Mouse (Mus musculus) brain, embryonic 14.5 days (tissue): ENCODE results near the gene Mfn2. TPM values are rescaled to one million over a fixed set of nuclear protein-coding genes. Genes with fewer than 3 reads are reported as not detected.

ENCODE experiments used
- DNase-seq: peaks from one replicate; pipeline ENCODE4 v3.0.0-alpha.2; 2011; ENCODE audit warnings: low read depth
- CTCF ChIP-seq: fragments of 200-500 bp; IDR thresholded peaks from 2 replicates; pipeline ENCODE4 v1.5.1; 2012; ENCODE audit warnings: inconsistent platforms, mild to moderate bottlenecking, moderate library complexity, borderline replicate concordance; ENCODE audit not compliant: insufficient read depth, insufficient read length; ENCODE audit errors: extremely low read depth
- POLR2A ChIP-seq: fragments of 200-500 bp; IDR thresholded peaks from 2 replicates; pipeline ENCODE4 v1.6.1; 2012; ENCODE audit warnings: mild to moderate bottlenecking, inconsistent platforms, borderline replicate concordance; ENCODE audit not compliant: poor library complexity, insufficient read depth, insufficient read length, severe bottlenecking; ENCODE audit errors: extremely low read depth
- polyA plus RNA-seq: library from polyadenylated mRNA; depleted of rRNA; stranded (reverse); fragments of >200 nt; gene quantifications from 2 replicates; pipeline ENCODE4 v1.2.3, GENCODE M21; 2012; rRNA removed

Gene Mfn2
- 61.7 and 84.6 TPM in 2 replicates for polyA plus RNA-seq

- TF ChIP-seq POLR2A (peak; percentile 51; the same call in 1 of the 2 replicates), CTCF (no peak)
- peak; percentile 97 for DNase-seq
Measured at GRCm38 (mm10) chr4:147904313-147905089, at the start of gene Mfn2. Mfn2 (minus strand) TSS chr4:147904704.

GRCm38 (mm10) chr4:147953590-147953989 is 49.1 kb upstream of the Mfn2 start:
- DNase-seq = peak; percentile 73

GRCm38 (mm10) chr4:147947511-147947910 is 43.0 kb upstream of the Mfn2 start:
- no peak for TF ChIP-seq CTCF
- TF ChIP-seq POLR2A = no peak

More at GRCm38 (mm10) chr4:147953590-147953989, 49.1 kb upstream of the Mfn2 start:
- TF ChIP-seq POLR2A (no peak), CTCF (peak; percentile 59; the same call in 1 of the 2 replicates)

DNA sequence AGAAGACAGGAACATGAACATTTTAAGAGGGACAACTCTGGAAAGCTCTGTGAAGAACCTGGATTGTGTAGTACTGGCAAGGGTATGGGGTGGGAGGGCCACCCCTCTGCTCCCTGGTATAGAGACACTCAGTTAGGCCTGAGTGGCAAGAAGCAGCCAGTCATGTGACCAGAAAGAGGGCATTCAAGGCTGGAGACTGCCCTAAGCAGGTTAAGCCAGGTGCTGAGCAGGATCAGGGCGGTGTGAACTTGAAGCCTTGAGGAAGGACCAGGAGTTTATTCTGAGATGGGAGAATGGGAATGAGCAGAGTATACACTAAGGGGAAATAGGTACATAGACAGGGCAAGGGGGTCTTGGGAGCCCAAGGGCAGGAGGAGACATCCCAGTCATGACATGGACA is 38.5 kb upstream of the Mfn2 start:
- no peak for DNase-seq
- no peak for TF ChIP-seq POLR2A
- TF ChIP-seq CTCF = no peak

More at GRCm38 (mm10) chr4:147947511-147947910, 43.0 kb upstream of the Mfn2 start:
- DNase-seq = no peak

GRCm38 (mm10) chr4:147941045-147942020 is 36.8 kb upstream of the Mfn2 start:
- TF ChIP-seq CTCF = no peak
- no peak for TF ChIP-seq POLR2A
- DNase-seq = peak; percentile 13

DNA sequence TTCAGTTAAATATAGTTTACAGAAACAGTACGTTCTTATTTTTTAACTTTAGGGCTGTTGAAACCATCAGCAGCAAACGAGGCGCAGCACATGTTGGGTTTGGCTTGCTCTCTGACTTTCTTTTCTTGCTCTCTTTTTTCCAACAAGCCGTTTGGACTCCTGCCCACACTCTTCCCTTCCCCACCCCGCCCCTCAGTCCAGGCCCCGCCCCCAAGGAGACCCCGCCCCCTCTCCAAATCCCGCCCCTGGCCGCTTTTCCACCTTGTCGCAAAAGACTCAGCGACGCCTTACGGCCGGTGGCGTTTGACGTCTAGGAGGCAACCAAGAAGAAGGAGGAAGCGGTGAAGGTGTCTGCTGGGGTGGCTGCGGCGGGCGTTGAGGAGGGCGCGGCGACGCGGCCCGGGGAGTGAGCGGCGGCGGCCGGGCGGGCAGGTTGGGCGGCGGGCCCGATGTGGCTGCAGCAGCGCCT is 36.1 kb upstream of the Mfn2 start, which contains the start of gene 2510039O18Rik:
2510039O18Rik (plus strand) TSS at position 320 of the 469 bp plus-strand sequence.
- TF ChIP-seq POLR2A (peak; percentile 47; the same call in 1 of the 2 replicates), CTCF (no peak)
- DNase-seq = peak; percentile 96

GRCm38 (mm10) chr4:147940111-147940510 is 35.6 kb upstream of the Mfn2 start:
- DNase-seq = peak; percentile 70
- TF ChIP-seq POLR2A (no peak), CTCF (no peak)

GRCm38 (mm10) chr4:147938148-147939096 is 33.9 kb upstream of the Mfn2 start:
- DNase-seq = no peak

DNA sequence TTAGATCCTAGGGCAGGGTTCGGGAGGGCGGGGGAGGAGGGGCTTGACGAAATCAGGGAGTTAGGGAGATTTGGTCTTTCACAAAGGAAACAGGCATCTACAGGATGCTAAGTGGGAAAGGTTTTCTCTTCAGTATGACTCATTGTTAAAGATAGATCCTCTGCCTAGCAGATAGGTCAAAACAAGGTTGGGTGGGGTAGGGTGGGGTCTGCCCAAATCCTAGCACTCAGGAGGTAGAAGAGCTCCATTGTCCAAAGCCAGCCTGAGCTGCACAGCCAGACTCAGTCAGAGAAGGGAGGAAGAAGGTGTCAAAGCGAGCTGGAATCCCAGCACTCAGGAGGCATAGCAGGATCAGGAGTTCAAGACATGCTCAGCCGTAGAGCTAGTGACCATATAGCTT is 33.0 kb upstream of the Mfn2 start:
- DNase-seq = no peak
- TF ChIP-seq POLR2A = no peak
- no peak for TF ChIP-seq CTCF

More at GRCm38 (mm10) chr4:147938148-147939096, 33.9 kb upstream of the Mfn2 start:
- TF ChIP-seq CTCF (no peak), POLR2A (no peak)

- DNase-seq = no peak
- TF ChIP-seq CTCF (no peak), POLR2A (no peak)
Measured at GRCm38 (mm10) chr4:147937021-147937420, 32.5 kb upstream of the Mfn2 start.
